Mouse (Mus musculus): ENCODE measurements around the gene Nppb. TPM values are rescaled to one million over a fixed set of nuclear protein-coding genes. Genes with fewer than 3 reads are reported as not detected.

Gene Nppb
- polyA plus RNA-seq (2015; fragmentation: Nextera tagmentation; extraction: Ambion mirVana): 0.33 TPM in 1 of 2 replicates, not detected in the other

DNA sequence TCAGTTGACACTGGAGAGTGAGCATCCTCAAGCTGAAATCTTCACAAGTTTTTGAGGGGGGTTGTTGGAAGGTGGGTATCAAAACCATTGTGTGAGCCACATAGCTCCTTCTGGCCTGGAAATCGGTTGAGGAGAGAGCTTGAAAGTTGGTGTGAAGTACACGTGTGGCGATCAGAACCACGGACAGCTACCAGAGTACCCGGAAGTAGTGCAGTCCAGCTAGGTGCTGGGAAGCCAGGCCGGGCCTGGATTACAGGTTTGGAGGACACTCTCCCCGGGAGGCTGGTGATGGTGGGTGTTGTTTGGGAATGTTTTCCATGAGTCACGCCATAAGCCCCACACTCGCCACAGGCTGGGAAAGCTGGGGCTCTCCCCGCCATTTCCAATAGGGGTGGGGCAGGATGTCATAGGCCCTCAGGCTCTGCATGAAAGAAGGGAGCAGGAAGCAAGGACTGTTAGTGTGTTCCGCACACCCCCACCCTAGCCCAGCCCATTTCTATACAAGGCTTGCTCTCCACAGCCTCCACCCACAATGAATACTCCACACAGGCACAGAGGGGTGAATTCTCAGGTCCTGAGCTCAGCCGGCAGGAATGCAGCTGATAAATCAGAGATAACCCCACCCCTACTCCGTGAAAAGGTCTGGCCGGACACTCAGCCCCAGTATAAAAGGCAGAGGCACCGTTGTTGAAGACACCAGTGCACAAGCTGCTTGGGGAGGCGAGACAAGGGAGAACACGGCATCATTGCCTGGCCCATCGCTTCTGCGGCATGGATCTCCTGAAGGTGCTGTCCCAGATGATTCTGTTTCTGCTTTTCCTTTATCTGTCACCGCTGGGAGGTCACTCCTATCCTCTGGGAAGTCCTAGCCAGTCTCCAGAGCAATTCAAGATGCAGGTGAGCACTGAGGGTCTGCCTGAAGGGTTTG, at the start of gene Nppb:
Nppb (plus strand) TSS at position 584 of the 928 bp plus-strand sequence.
- H3K9ac ChIP-seq (replicated peaks): no peak within 1 kb of the TSS
- H3K4me2 ChIP-seq: no peak within 1 kb of the TSS
- no peaks in the 10 kb centered on the region for H3K9me3 ChIP-seq (replicated peaks)
- no peak within 1 kb of the TSS for H3K27ac ChIP-seq (replicated peaks)
- no peak within 1 kb of the TSS for H3K4me3 ChIP-seq (replicated peaks)
- no peaks in the 10 kb centered on the region for H3K27me3 ChIP-seq (replicated peaks)
- no peak for ATAC-seq (ENCODE audit: low FRiP score)
- H3K36me3 ChIP-seq: no peaks in the 10 kb centered on the region
- H3K4me1 ChIP-seq: no peaks in the 10 kb centered on the region
- WGBS: 38% methylated on average over 20 of the region's 20 CpGs

DNA sequence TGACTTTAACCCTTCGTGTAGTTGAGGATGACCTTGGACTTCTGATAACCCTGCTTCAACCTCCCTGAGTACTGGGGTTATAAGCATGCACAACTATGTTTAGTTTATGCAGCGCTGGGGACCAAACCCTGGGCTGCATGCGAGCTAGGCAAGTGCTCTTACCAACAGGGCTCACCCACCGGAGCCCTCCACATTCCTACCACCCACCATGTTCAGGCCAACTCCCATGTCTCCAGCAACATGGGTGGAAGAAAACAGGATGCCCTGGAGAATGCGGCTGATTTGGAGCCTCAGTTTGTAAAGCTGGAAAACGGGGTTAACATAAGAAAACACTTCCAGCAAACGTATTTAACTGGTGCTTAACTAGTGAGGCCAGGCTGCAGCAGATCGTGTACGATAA, 49.7 kb upstream of the Nppb start:
- no peaks in the 10 kb centered on the region for H3K36me3 ChIP-seq
- H3K9ac ChIP-seq (replicated peaks): peak overlapping the region; percentile 59; the same call in 1 of the 2 replicates
- H3K4me1 ChIP-seq: peaks cover 18% of the 10 kb centered on the region
- no peaks in the 10 kb centered on the region for H3K27me3 ChIP-seq (replicated peaks)
- H3K4me2 ChIP-seq: peak overlapping the region; percentile 85
- no peaks in the 10 kb centered on the region for H3K9me3 ChIP-seq (replicated peaks)
- no peak for ATAC-seq (ENCODE audit: low FRiP score)
- peak overlapping the region; percentile 53 for H3K4me3 ChIP-seq (replicated peaks)
- H3K27ac ChIP-seq (replicated peaks): no peak overlapping the region
- WGBS: 26% methylated on average over 9 of the region's 9 CpGs

DNA sequence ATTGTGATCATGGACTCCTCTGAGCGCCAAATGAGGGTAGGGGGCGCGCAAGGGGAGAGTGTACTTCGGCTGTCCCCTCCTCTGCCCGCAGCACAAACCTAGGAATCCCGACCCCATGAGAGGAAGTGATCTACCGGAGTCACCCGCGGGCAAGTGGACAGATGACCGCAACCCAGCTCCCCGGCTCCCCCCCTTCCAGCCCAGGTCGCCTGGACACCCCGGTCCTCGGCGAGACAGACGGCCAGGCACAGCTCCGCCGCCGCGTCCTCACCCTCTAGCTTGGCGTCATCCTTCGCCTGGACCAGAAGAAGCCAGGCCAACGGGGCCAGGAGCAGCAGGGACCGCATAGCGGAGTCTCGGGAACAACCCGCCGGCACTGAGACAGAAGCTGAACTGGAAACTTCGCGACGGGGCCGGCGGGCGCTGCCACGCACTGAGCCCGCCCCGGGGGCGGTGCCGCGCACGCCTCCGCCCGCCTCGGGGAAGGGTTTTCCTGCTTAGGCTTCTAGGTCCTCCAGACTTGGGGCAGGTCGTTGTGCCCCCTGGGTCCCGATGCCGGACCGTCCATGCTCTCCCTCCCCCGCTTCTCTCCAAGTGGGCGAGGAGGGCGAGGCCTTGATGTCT, 49.1 kb upstream of the Nppb start, which contains the start of gene Plod1:
Plod1 (minus strand) TSS at position 437 of the 624 bp plus-strand sequence.
- peak within 1 kb of the TSS; percentile 53 for H3K4me3 ChIP-seq (replicated peaks)
- H3K27ac ChIP-seq (replicated peaks): peak within 1 kb of the TSS; percentile 69
- WGBS: under 1% methylated on average over 51 of the region's 51 CpGs

DNA sequence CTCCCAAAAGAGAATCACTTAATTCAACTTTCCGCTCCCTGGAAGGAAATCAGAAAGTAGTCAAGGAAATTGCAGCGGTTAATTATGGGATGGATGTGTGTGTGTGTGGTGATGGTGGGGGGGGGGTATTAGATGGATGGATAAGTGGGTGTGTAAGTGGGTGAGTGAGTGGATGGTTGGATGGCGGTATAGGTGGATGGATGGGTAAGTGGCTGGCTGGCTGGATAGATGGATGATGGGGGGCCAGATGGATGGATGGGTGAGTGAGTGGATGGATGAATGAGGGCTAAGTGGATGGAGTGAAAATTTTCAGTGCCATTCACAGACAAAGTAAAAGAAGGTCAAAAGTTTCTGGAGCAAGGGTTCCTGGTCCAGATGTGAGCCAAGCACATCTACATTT, 48.6 kb upstream of the Nppb start:
- Histone ChIP-seq H3K9me3 (replicated peaks) (no peaks in the 10 kb centered on the region), H3K27ac (replicated peaks) (no peak overlapping the region), H3K4me2 (peak overlapping the region; percentile 85), H3K4me1 (peaks cover 26% of the 10 kb centered on the region), H3K9ac (replicated peaks) (peak overlapping the region; percentile 59), H3K4me3 (replicated peaks) (peak overlapping the region; percentile 53), H3K27me3 (replicated peaks) (no peaks in the 10 kb centered on the region), H3K36me3 (no peaks in the 10 kb centered on the region)
- ATAC-seq (ENCODE audit: low FRiP score): no peak
- WGBS: 56% methylated on average over 3 of the region's 3 CpGs

More for the DNA sequence above, 49.1 kb upstream of the Nppb start, which contains the start of gene Plod1:
- H3K27me3 ChIP-seq (replicated peaks): no peaks in the 10 kb centered on the region
- peak within 1 kb of the TSS; percentile 59 for H3K9ac ChIP-seq (replicated peaks)
- H3K9me3 ChIP-seq (replicated peaks): no peaks in the 10 kb centered on the region
- peak within 1 kb of the TSS; percentile 85 for H3K4me2 ChIP-seq
- no peaks in the 10 kb centered on the region for H3K36me3 ChIP-seq
- peaks cover 20% of the 10 kb centered on the region for H3K4me1 ChIP-seq
- ATAC-seq (ENCODE audit: low FRiP score): peak; percentile 29; the same call in 1 of the 2 replicates

DNA sequence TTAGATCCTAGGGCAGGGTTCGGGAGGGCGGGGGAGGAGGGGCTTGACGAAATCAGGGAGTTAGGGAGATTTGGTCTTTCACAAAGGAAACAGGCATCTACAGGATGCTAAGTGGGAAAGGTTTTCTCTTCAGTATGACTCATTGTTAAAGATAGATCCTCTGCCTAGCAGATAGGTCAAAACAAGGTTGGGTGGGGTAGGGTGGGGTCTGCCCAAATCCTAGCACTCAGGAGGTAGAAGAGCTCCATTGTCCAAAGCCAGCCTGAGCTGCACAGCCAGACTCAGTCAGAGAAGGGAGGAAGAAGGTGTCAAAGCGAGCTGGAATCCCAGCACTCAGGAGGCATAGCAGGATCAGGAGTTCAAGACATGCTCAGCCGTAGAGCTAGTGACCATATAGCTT, 48.1 kb upstream of the Nppb start:
- Histone ChIP-seq H3K4me3 (replicated peaks) (no peak overlapping the region), H3K36me3 (no peaks in the 10 kb centered on the region), H3K4me2 (no peak overlapping the region), H3K27ac (replicated peaks) (no peak overlapping the region), H3K9me3 (replicated peaks) (no peaks in the 10 kb centered on the region), H3K9ac (replicated peaks) (no peak overlapping the region), H3K27me3 (replicated peaks) (no peaks in the 10 kb centered on the region), H3K4me1 (peaks cover 30% of the 10 kb centered on the region)
- WGBS: 68% methylated on average over 5 of the region's 5 CpGs
- ATAC-seq (ENCODE audit: low FRiP score): no peak

DNA sequence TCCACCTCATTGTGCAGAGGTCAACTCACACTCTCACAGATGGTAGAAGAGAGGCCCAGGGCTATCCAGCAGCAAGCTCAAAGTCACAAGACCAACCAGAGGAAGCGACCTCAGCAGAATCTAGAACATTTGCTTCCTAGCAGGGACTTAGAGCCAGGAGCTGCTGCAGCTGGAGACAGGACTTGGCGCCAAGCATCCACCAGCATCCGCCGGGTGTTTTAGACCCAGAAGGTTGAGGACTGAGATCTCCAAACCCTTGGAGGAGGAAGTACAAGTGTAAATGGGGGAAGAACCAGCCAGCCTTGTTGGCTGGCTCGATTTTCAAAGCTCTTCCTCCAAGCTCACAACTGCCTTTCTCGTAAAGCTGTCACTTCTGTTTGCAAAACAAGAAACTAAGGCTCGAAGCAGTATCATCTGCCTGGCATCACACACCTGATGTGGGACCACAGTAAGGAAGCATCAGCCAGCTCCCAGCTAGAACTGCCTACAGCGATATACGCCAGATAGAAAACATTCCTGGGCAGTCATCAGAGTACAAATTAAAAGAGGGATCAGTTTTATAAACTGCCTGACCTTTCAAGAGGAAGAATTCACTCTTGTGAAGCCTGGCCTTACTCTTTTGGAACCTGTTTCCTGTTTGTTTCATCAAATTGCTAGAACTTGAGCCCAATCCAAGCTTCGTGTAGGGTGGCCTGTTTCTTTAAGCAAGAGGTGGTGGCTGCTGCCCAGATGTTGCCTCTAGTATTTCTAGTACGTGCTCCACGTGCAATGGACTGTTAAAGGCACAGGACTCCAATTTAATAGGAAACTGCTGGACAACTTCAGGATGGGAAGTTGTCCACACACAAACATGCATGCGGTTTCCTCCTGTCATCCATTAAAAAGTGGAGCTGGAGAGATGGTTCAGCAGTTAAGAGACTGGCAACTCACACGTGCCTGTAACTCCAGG, 47.2 kb upstream of the Nppb start:
- H3K27ac ChIP-seq (replicated peaks): 0 out of 2 replicates have a peak overlapping the region, but pooled peaks have one; percentile 65
- ATAC-seq (ENCODE audit: low FRiP score): no peak
- no peak overlapping the region for H3K4me2 ChIP-seq
- no peaks in the 10 kb centered on the region for H3K9me3 ChIP-seq (replicated peaks)
- H3K27me3 ChIP-seq (replicated peaks): no peaks in the 10 kb centered on the region
- H3K4me1 ChIP-seq: peaks cover 40% of the 10 kb centered on the region
- 70% methylated on average over 14 of the region's 14 CpGs for WGBS
- no peak overlapping the region for H3K4me3 ChIP-seq (replicated peaks)
- H3K36me3 ChIP-seq: no peaks in the 10 kb centered on the region; the same call in 1 of the 2 replicates
- no peak overlapping the region for H3K9ac ChIP-seq (replicated peaks)

DNA sequence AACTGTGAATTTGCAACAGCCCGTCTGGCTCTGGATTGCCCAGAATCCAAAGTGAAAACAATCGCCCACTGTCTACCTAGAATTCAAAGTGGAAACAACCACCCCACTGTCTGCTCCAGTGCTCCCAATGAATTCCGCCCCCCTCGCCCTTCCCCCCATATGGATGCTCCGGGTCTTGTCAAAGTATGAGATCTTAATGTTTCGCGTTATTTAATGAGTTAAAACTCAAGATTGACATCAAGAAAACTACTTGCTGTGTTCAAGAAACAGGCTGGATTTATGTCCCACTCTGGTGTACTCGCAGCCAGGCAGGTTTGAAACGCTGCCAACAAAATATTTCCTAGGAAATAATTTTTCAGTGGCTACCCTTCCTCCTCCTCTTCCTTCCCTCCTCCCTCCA, 45.5 kb upstream of the Nppb start:
- Histone ChIP-seq H3K4me2 (peak overlapping the region; percentile 99), H3K4me1 (peaks cover 42% of the 10 kb centered on the region), H3K36me3 (peaks cover 16% of the 10 kb centered on the region), H3K4me3 (replicated peaks) (peak overlapping the region; percentile 88; the same call in 1 of the 2 replicates), H3K9me3 (replicated peaks) (no peaks in the 10 kb centered on the region), H3K27ac (replicated peaks) (peak overlapping the region; percentile 65), H3K27me3 (replicated peaks) (no peaks in the 10 kb centered on the region), H3K9ac (replicated peaks) (no peak overlapping the region)
- WGBS: 48% methylated on average over 9 of the region's 9 CpGs
- 0 out of 2 replicates have a peak, but pooled peaks have one; percentile 9 for ATAC-seq (ENCODE audit: low FRiP score)

DNA sequence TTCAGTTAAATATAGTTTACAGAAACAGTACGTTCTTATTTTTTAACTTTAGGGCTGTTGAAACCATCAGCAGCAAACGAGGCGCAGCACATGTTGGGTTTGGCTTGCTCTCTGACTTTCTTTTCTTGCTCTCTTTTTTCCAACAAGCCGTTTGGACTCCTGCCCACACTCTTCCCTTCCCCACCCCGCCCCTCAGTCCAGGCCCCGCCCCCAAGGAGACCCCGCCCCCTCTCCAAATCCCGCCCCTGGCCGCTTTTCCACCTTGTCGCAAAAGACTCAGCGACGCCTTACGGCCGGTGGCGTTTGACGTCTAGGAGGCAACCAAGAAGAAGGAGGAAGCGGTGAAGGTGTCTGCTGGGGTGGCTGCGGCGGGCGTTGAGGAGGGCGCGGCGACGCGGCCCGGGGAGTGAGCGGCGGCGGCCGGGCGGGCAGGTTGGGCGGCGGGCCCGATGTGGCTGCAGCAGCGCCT, 45.0 kb upstream of the Nppb start, which contains the start of gene 2510039O18Rik:
2510039O18Rik (plus strand) TSS at position 320 of the 469 bp plus-strand sequence.
- Histone ChIP-seq H3K4me1 (peaks cover 45% of the 10 kb centered on the region), H3K4me3 (replicated peaks) (peak within 1 kb of the TSS; percentile 88), H3K27me3 (replicated peaks) (no peaks in the 10 kb centered on the region), H3K27ac (replicated peaks) (peak within 1 kb of the TSS; percentile 78), H3K9me3 (replicated peaks) (no peaks in the 10 kb centered on the region), H3K36me3 (peaks cover 21% of the 10 kb centered on the region), H3K4me2 (peak within 1 kb of the TSS; percentile 99), H3K9ac (replicated peaks) (peak within 1 kb of the TSS; percentile 89)
- ATAC-seq (ENCODE audit: low FRiP score): peak; percentile 63
- WGBS: 3% methylated on average over 23 of the region's 35 CpGs

DNA sequence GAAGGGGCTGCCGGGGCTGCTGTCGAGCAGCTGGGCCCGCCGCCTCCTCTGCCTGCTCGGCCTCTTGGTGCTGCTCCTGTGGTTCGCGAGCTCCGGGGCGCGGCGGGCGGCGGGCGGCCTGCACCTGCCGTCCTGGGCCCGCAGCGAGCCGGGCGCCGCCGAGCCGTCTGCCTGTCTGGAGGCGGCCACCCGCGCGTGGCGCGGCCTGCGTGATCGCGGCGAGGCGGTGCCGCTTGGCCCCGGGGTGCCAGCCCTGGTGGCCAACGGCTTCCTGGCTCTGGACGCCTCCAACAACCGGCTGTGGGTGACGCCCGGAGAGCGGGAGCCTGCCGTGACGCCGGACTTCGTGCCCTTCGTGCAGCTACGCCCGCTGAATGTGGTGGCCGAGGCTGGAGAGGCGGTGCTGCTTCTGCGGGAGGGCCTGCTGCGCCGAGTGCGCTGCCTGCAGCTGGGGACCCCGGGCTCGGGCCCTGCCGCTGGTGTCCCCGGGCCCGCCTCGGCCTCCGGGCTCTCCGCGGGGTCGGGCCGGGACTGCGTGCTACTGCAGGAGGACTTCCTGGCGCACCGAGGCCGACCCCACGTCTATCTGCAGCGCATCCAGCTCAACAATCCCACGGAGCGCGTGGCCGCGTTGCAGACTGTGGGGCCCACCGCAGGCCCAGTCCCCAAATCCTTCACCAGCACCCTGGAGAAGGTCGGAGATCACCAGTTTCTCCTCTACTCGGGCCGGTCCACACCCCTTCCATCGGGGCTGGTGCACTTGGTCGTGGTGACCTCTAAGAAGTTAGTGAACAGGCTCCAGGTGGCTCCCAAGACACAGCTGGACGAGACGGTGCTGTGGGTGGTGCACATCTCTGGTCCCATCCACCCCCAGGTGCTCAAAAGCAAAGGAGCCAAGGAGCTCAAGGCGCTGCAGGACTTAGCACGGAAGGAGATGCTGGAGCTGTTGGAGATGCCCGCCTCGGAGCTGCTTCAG, 44.3 kb upstream of the Nppb start:
- Histone ChIP-seq H3K4me1 (peaks cover 44% of the 10 kb centered on the region), H3K27ac (replicated peaks) (peak overlapping the region; percentile 78), H3K36me3 (peaks cover 28% of the 10 kb centered on the region), H3K4me2 (peak overlapping the region; percentile 99), H3K9ac (replicated peaks) (peak overlapping the region; percentile 89), H3K9me3 (replicated peaks) (no peaks in the 10 kb centered on the region), H3K4me3 (replicated peaks) (peak overlapping the region; percentile 88), H3K27me3 (replicated peaks) (no peaks in the 10 kb centered on the region)
- ATAC-seq (ENCODE audit: low FRiP score): peak; percentile 67
- 7% methylated on average over 71 of the region's 88 CpGs for WGBS

DNA sequence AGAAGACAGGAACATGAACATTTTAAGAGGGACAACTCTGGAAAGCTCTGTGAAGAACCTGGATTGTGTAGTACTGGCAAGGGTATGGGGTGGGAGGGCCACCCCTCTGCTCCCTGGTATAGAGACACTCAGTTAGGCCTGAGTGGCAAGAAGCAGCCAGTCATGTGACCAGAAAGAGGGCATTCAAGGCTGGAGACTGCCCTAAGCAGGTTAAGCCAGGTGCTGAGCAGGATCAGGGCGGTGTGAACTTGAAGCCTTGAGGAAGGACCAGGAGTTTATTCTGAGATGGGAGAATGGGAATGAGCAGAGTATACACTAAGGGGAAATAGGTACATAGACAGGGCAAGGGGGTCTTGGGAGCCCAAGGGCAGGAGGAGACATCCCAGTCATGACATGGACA, 42.6 kb upstream of the Nppb start:
- H3K4me3 ChIP-seq (replicated peaks): 0 out of 2 replicates have a peak overlapping the region, but pooled peaks have one; percentile 88
- peaks cover 43% of the 10 kb centered on the region for H3K4me1 ChIP-seq
- H3K4me2 ChIP-seq: peak overlapping the region; percentile 99
- no peak for ATAC-seq (ENCODE audit: low FRiP score)
- H3K27ac ChIP-seq (replicated peaks): no peak overlapping the region
- WGBS: 96% methylated on average over 1 of the region's 1 CpGs
- H3K9me3 ChIP-seq (replicated peaks): no peaks in the 10 kb centered on the region
- no peak overlapping the region for H3K9ac ChIP-seq (replicated peaks)
- H3K27me3 ChIP-seq (replicated peaks): no peaks in the 10 kb centered on the region
- peaks cover 43% of the 10 kb centered on the region for H3K36me3 ChIP-seq

All from neural tube, embryonic 15.5 days (tissue).